Mouse (Mus musculus): ENCODE results near the gene Nav2. TPM values are rescaled to one million over a fixed set of nuclear protein-coding genes. Genes with fewer than 3 reads are reported as not detected.
A peak's percentile ranks its signal among the peaks of the same experiment; 100 is the strongest.

Nav2 gene
- total and polyA plus RNA-seq, 3 experiments = 20.4 to 49.9 (median 34.4) TPM

GRCm38 (mm10) chr7:49476163-49476562 is 567.6 kb downstream of the Nav2 start:
- H3K4me3 ChIP-seq = no peak overlapping the region
- no peaks in the 10 kb centered on the region for H3K36me3 ChIP-seq (ENCODE audit: control insufficient read depth, insufficient read depth, low read length)
- H3K79me2 ChIP-seq (replicated peaks; ENCODE audit: control insufficient read depth, insufficient read depth, low read length) = no peaks in the 10 kb centered on the region
- peaks cover 2% of the 10 kb centered on the region; the same call in 1 of the 2 replicates for H3K4me1 ChIP-seq (ENCODE audit: control insufficient read depth, insufficient read depth, low read length)
- TF ChIP-seq EP300 (IDR thresholded peaks at IDR 0.05; ENCODE audit: insufficient read depth, low read depth, low read length) = no peak
- TF ChIP-seq POLR2A (IDR thresholded peaks at IDR 0.05; ENCODE audit: insufficient read depth, low read depth, low read length) = no peak
- TF ChIP-seq CTCF (IDR thresholded peaks at IDR 0.05) = no peak
- H3K9ac ChIP-seq (ENCODE audit: low read depth, low read length) = no peak overlapping the region
- no peak overlapping the region for H3K27ac ChIP-seq
- 96% methylated on average over 8 of the region's 8 CpGs for WGBS
- intact Hi-C loops (cut with DNase I) = no loop called here
- no peak for DNase-seq
- no peaks in the 10 kb centered on the region for H3K27me3 ChIP-seq (ENCODE audit: control insufficient read depth, insufficient read depth, low read length)

GRCm38 (mm10) chr7:49476666-49477065 is 568.1 kb downstream of the Nav2 start:
- WGBS = 58% methylated on average over 5 of the region's 5 CpGs
- TF ChIP-seq POLR2A (IDR thresholded peaks at IDR 0.05; ENCODE audit: insufficient read depth, low read depth, low read length) (no peak), EP300 (IDR thresholded peaks at IDR 0.05; ENCODE audit: insufficient read depth, low read depth, low read length) (no peak), CTCF (IDR thresholded peaks at IDR 0.05) (peak; percentile 55)
- DNase-seq = no peak

GRCm38 (mm10) chr7:49477076-49477975 is 568.8 kb downstream of the Nav2 start:
- no peaks in the 10 kb centered on the region for H3K79me2 ChIP-seq (replicated peaks; ENCODE audit: control insufficient read depth, insufficient read depth, low read length)
- H3K9ac ChIP-seq (ENCODE audit: low read depth, low read length) = no peak overlapping the region
- no peaks in the 10 kb centered on the region for H3K27me3 ChIP-seq (ENCODE audit: control insufficient read depth, insufficient read depth, low read length)
- no peaks in the 10 kb centered on the region for H3K4me1 ChIP-seq (ENCODE audit: control insufficient read depth, insufficient read depth, low read length)
- H3K4me3 ChIP-seq = no peak overlapping the region
- no peak overlapping the region for H3K27ac ChIP-seq
- DNase-seq = no peak
- WGBS = 82% methylated on average over 9 of the region's 9 CpGs
- TF ChIP-seq EP300 (IDR thresholded peaks at IDR 0.05; ENCODE audit: insufficient read depth, low read depth, low read length) (no peak), POLR2A (IDR thresholded peaks at IDR 0.05; ENCODE audit: insufficient read depth, low read depth, low read length) (no peak), CTCF (IDR thresholded peaks at IDR 0.05) (no peak)
- intact Hi-C loops (cut with DNase I) = no loop called here
- no peaks in the 10 kb centered on the region for H3K36me3 ChIP-seq (ENCODE audit: control insufficient read depth, insufficient read depth, low read length)

More at GRCm38 (mm10) chr7:49476666-49477065, 568.1 kb downstream of the Nav2 start:
- H3K9ac ChIP-seq (ENCODE audit: low read depth, low read length) = no peak overlapping the region
- H3K27ac ChIP-seq = no peak overlapping the region
- intact Hi-C loops (cut with DNase I) = no loop called here
- H3K4me1 ChIP-seq (ENCODE audit: control insufficient read depth, insufficient read depth, low read length) = no peaks in the 10 kb centered on the region
- H3K27me3 ChIP-seq (ENCODE audit: control insufficient read depth, insufficient read depth, low read length) = no peaks in the 10 kb centered on the region
- no peak overlapping the region for H3K4me3 ChIP-seq
- H3K36me3 ChIP-seq (ENCODE audit: control insufficient read depth, insufficient read depth, low read length) = no peaks in the 10 kb centered on the region
- H3K79me2 ChIP-seq (replicated peaks; ENCODE audit: control insufficient read depth, insufficient read depth, low read length) = no peaks in the 10 kb centered on the region

- Histone ChIP-seq H3K36me3 (ENCODE audit: control insufficient read depth, insufficient read depth, low read length) (no peaks in the 10 kb centered on the region), H3K27me3 (ENCODE audit: control insufficient read depth, insufficient read depth, low read length) (no peaks in the 10 kb centered on the region), H3K4me1 (ENCODE audit: control insufficient read depth, insufficient read depth, low read length) (no peaks in the 10 kb centered on the region), H3K9ac (ENCODE audit: low read depth, low read length) (no peak overlapping the region), H3K4me3 (no peak overlapping the region), H3K79me2 (replicated peaks; ENCODE audit: control insufficient read depth, insufficient read depth, low read length) (no peaks in the 10 kb centered on the region), H3K27ac (no peak overlapping the region)
- no peak for DNase-seq
- TF ChIP-seq CTCF (IDR thresholded peaks at IDR 0.05) (no peak), POLR2A (IDR thresholded peaks at IDR 0.05; ENCODE audit: insufficient read depth, low read depth, low read length) (no peak), EP300 (IDR thresholded peaks at IDR 0.05; ENCODE audit: insufficient read depth, low read depth, low read length) (no peak)
- intact Hi-C loops (cut with DNase I) = no loop called here
- 48% methylated on average over 7 of the region's 7 CpGs for WGBS
Measured at GRCm38 (mm10) chr7:49477976-49478349, 569.4 kb downstream of the Nav2 start.

- TF ChIP-seq POLR2A (IDR thresholded peaks at IDR 0.05; ENCODE audit: insufficient read depth, low read depth, low read length) (no peak), EP300 (IDR thresholded peaks at IDR 0.05; ENCODE audit: insufficient read depth, low read depth, low read length) (no peak), CTCF (IDR thresholded peaks at IDR 0.05) (no peak)
- H3K9ac ChIP-seq (ENCODE audit: low read depth, low read length) = no peak overlapping the region
- no peaks in the 10 kb centered on the region for H3K4me1 ChIP-seq (ENCODE audit: control insufficient read depth, insufficient read depth, low read length)
- WGBS = 63% methylated on average over 4 of the region's 4 CpGs
- no peaks in the 10 kb centered on the region for H3K36me3 ChIP-seq (ENCODE audit: control insufficient read depth, insufficient read depth, low read length)
- no peak overlapping the region for H3K4me3 ChIP-seq
- DNase-seq = no peak
- no peak overlapping the region for H3K27ac ChIP-seq
- no peaks in the 10 kb centered on the region for H3K79me2 ChIP-seq (replicated peaks; ENCODE audit: control insufficient read depth, insufficient read depth, low read length)
- no peaks in the 10 kb centered on the region for H3K27me3 ChIP-seq (ENCODE audit: control insufficient read depth, insufficient read depth, low read length)
- intact Hi-C loops (cut with DNase I) = no loop called here
Measured at GRCm38 (mm10) chr7:49478886-49479285, 570.4 kb downstream of the Nav2 start.

- no peaks in the 10 kb centered on the region for H3K79me2 ChIP-seq (replicated peaks; ENCODE audit: control insufficient read depth, insufficient read depth, low read length)
- TF ChIP-seq POLR2A (IDR thresholded peaks at IDR 0.05; ENCODE audit: insufficient read depth, low read depth, low read length) (no peak), EP300 (IDR thresholded peaks at IDR 0.05; ENCODE audit: insufficient read depth, low read depth, low read length) (no peak), CTCF (IDR thresholded peaks at IDR 0.05) (no peak)
- H3K27me3 ChIP-seq (ENCODE audit: control insufficient read depth, insufficient read depth, low read length) = no peaks in the 10 kb centered on the region
- WGBS = 76% methylated on average over 8 of the region's 8 CpGs
- intact Hi-C loops (cut with DNase I) = no loop called here
- DNase-seq = no peak
- H3K4me3 ChIP-seq = no peak overlapping the region
- H3K36me3 ChIP-seq (ENCODE audit: control insufficient read depth, insufficient read depth, low read length) = no peaks in the 10 kb centered on the region
- no peaks in the 10 kb centered on the region for H3K4me1 ChIP-seq (ENCODE audit: control insufficient read depth, insufficient read depth, low read length)
- H3K9ac ChIP-seq (ENCODE audit: low read depth, low read length) = no peak overlapping the region
- H3K27ac ChIP-seq = no peak overlapping the region
Measured at GRCm38 (mm10) chr7:49480962-49481361, 572.4 kb downstream of the Nav2 start.

All from heart, adult 2 months (tissue).